Comparison of ENCODE assay signal across 26 mouse cellular contexts in the genomic region with DNA sequence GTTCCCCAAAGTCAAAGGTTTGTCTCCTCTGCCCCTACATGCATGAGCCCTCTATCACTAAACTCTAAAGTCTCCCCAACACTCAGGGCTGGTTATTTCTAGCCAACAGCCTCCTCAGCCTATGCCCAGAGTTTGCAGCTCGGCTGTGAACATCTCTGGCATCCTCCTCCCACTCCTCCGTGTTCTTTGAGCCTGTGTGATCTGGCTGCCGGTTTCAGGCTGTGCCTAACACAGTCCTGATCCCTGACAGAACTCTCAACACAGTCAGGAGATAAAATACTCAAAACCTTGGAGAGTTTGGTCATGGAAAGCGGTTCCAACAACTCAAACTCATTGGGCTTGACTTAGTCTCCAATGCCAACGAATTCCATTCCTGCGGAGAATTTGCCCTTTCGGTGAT. TPM values are rescaled to one million over a fixed set of nuclear protein-coding genes. Genes with fewer than 3 reads are reported as not detected.
DNase-seq lines count a peak whose midpoint lies in the region; ATAC-seq and TF ChIP-seq lines count a peak whose summit lies in the region.
"Had no signal": no experiment of that assay in that cellular context is flagged by ENCODE, and none has a peak within 500 bp of the region (broad histone marks: within the 10 kb centered on the region; RNA-seq: fewer than 3 reads in every experiment).

No protein-coding gene starts in this region.

- no peak overlapping the region for H3K9ac ChIP-seq in midbrain, embryonic 11.5 days (ENCODE audit: low read length)
- no peak overlapping the region for H3K9ac ChIP-seq in midbrain, embryonic 13.5 days (replicated peaks)
- H3K9ac ChIP-seq: embryonic facial prominence, embryonic 13.5 days; forebrain, embryonic 12.5 days; forebrain, postnatal 0 days; heart, embryonic 15.5 days; hindbrain, embryonic 14.5 days had no signal

- no peak overlapping the region for H3K4me3 ChIP-seq in kidney, adult 2 months (ENCODE audit: insufficient read depth, low read depth, low read length)
- H3K4me3 ChIP-seq in midbrain, embryonic 11.5 days (ENCODE audit: low read depth, low read length): no peak overlapping the region
- no peak overlapping the region for H3K4me3 ChIP-seq in midbrain, embryonic 13.5 days (replicated peaks)
- H3K4me3 ChIP-seq in brown adipose tissue, adult 24 weeks (ENCODE audit: insufficient read depth, low read depth, low read length): no peak overlapping the region
- H3K4me3 ChIP-seq: embryonic facial prominence, embryonic 13.5 days; forebrain, embryonic 12.5 days; heart, embryonic 15.5 days; hindbrain, embryonic 10.5 days had no signal

- DNase-seq in frontal cortex, postnatal 36 days (ENCODE audit: low spot score in 2 of 2): no peak
- peak; percentile 27 for DNase-seq in kidney, adult 2 months
- no peak for DNase-seq in kidney, postnatal 4 days
- DNase-seq in midbrain, embryonic 11.5 days (ENCODE audit: low spot score, missing footprints): peak; percentile 10
- DNase-seq in gastrocnemius, postnatal 25 days: no peak
- DNase-seq: B cell, adult 2 months; cerebellum, adult 18-20 months; cerebellum, adult 9-11 months; cerebellum, postnatal 36 days; forebrain, postnatal 0 days had no signal

- no peaks in the 10 kb centered on the region for H3K9me3 ChIP-seq in midbrain, embryonic 11.5 days (ENCODE audit: control insufficient read depth, low read length)
- H3K9me3 ChIP-seq in midbrain, embryonic 13.5 days: no peaks in the 10 kb centered on the region
- H3K9me3 ChIP-seq: embryonic facial prominence, embryonic 13.5 days; forebrain, embryonic 12.5 days; G1E; heart, embryonic 15.5 days; hindbrain, embryonic 10.5 days had no signal

- 61% methylated on average over 7 of the region's 7 CpGs for WGBS in kidney, adult 2 months
- WGBS in midbrain, embryonic 11.5 days: 83% methylated on average over 7 of the region's 7 CpGs
- 84% methylated on average over 7 of the region's 7 CpGs for WGBS in midbrain, embryonic 13.5 days

- no peaks in the 10 kb centered on the region for H3K27me3 ChIP-seq in kidney, adult 2 months (replicated peaks; ENCODE audit: control insufficient read depth, insufficient read depth, low read length)
- no peaks in the 10 kb centered on the region for H3K27me3 ChIP-seq in midbrain, embryonic 11.5 days (ENCODE audit: control insufficient read depth, insufficient read depth, low read length)
- H3K27me3 ChIP-seq in midbrain, embryonic 13.5 days: no peaks in the 10 kb centered on the region
- H3K27me3 ChIP-seq: heart, embryonic 15.5 days had no signal

- H3K4me2 ChIP-seq in midbrain, embryonic 11.5 days: no peak overlapping the region
- H3K4me2 ChIP-seq in midbrain, embryonic 13.5 days (replicated peaks): no peak overlapping the region
- H3K4me2 ChIP-seq: embryonic facial prominence, embryonic 13.5 days; forebrain, embryonic 12.5 days; heart, embryonic 15.5 days; hindbrain, embryonic 14.5 days had no signal

- TF ChIP-seq CTCF in kidney, adult 2 months (conservative IDR thresholded peaks at IDR 0.05; ENCODE audit: insufficient read depth, insufficient read length, low read depth, low read length): no peak

- peaks cover 25% of the 10 kb centered on the region; the same call in 1 of the 2 replicates for H3K4me1 ChIP-seq in kidney, adult 2 months (ENCODE audit: control insufficient read depth, insufficient read depth, low read length)
- no peaks in the 10 kb centered on the region for H3K4me1 ChIP-seq in midbrain, embryonic 11.5 days (ENCODE audit: control insufficient read depth, insufficient read depth, low read length)
- H3K4me1 ChIP-seq in midbrain, embryonic 13.5 days (replicated peaks): 0 out of 2 replicates have a peak, but pooled peaks cover 3% of the 10 kb centered on the region
- H3K4me1 ChIP-seq in brown adipose tissue, adult 24 weeks (ENCODE audit: control insufficient read depth, insufficient read depth, insufficient read length, low read length): peaks cover 8% of the 10 kb centered on the region

- no peak for TF ChIP-seq POLR2A in kidney, adult 2 months (IDR thresholded peaks at IDR 0.05; ENCODE audit: low read depth, low read length)

- no peaks in the 10 kb centered on the region for H3K36me3 ChIP-seq in kidney, adult 2 months (ENCODE audit: control insufficient read depth, insufficient read depth, low read length)
- H3K36me3 ChIP-seq in midbrain, embryonic 11.5 days (ENCODE audit: control insufficient read depth, insufficient read depth, low read length): no peaks in the 10 kb centered on the region
- H3K36me3 ChIP-seq in midbrain, embryonic 13.5 days: no peaks in the 10 kb centered on the region
- H3K36me3 ChIP-seq: embryonic facial prominence, embryonic 13.5 days; forebrain, embryonic 12.5 days; G1E; heart, embryonic 15.5 days; hindbrain, embryonic 10.5 days had no signal

- peak; percentile 94 for ATAC-seq in frontal cortex, adult (ENCODE audit: low TSS enrichment)
- no peak for ATAC-seq in midbrain, embryonic 11.5 days (ENCODE audit: low FRiP score)
- ATAC-seq in midbrain, embryonic 13.5 days: no peak
- ATAC-seq: CD4-positive, CD25-positive, alpha-beta regulatory T cell, adult 4 months; forebrain, postnatal 0 days had no signal

- peak overlapping the region; percentile 86 for H3K27ac ChIP-seq in kidney, adult 2 months (ENCODE audit: insufficient read depth, low read depth, low read length)
- no peak overlapping the region for H3K27ac ChIP-seq in midbrain, embryonic 11.5 days (ENCODE audit: low read depth, low read length)
- no peak overlapping the region for H3K27ac ChIP-seq in midbrain, embryonic 13.5 days
- H3K27ac ChIP-seq in brown adipose tissue, adult 24 weeks (replicated peaks; ENCODE audit: low read depth, low read length): peak overlapping the region; percentile 93
- H3K27ac ChIP-seq: embryonic facial prominence, embryonic 13.5 days; forebrain, embryonic 12.5 days; heart, embryonic 15.5 days; hindbrain, embryonic 10.5 days; hindbrain, embryonic 14.5 days had no signal

RNA-seq across cellular contexts. Expression of gene Dhrs4, which starts 11.4 kb away (rescaled TPM):
- polyA plus RNA-seq in kidney, adult 2 months (2012; rRNA removed): 141 and 173 TPM in 2 replicates
- polyA plus RNA-seq in midbrain, embryonic 11.5 days (2014; fragmentation: Nextera tagmentation; extraction: Ambion mirVana): 33.9 and 34.8 TPM in 2 replicates
- polyA plus RNA-seq in midbrain, embryonic 13.5 days (2015; fragmentation: Nextera tagmentation; extraction: Ambion mirVana): 31.2 and 31.6 TPM in 2 replicates
- polyA plus RNA-seq in brown adipose tissue, adult 24 weeks (2012; ENCODE audit: insufficient read depth, insufficient read length, missing spikeins): 176 and 206 TPM in 2 replicates
- total RNA-seq in gastrocnemius, postnatal 25 days (2021): 10 to 100 TPM; 42.1 to 47.7 TPM

RNA-seq across cellular contexts. Expression of gene Carmil3, which starts 23.3 kb away (rescaled TPM):
- polyA plus RNA-seq in kidney, adult 2 months (2012; rRNA removed): 3.5 and 3.8 TPM in 2 replicates
- 8.6 and 9.7 TPM in 2 replicates for polyA plus RNA-seq in midbrain, embryonic 11.5 days (2014; fragmentation: Nextera tagmentation; extraction: Ambion mirVana)
- 17.0 and 24.5 TPM in 2 replicates for polyA plus RNA-seq in midbrain, embryonic 13.5 days (2015; fragmentation: Nextera tagmentation; extraction: Ambion mirVana)
- polyA plus RNA-seq in brown adipose tissue, adult 24 weeks (2012; ENCODE audit: insufficient read depth, insufficient read length, missing spikeins): 0.48 and 0.54 TPM in 2 replicates
- total RNA-seq in gastrocnemius, postnatal 25 days (2021): under 1 TPM; 0.33 to 0.40 TPM
- polyA plus RNA-seq: CD4-positive, CD25-positive, alpha-beta regulatory T cell, adult 4 months had no signal

RNA-seq across cellular contexts. Expression of gene Cpne6, which starts 43.1 kb away (rescaled TPM):
- 0.11 and 0.22 TPM in 2 replicates for polyA plus RNA-seq in kidney, adult 2 months (2012; rRNA removed)
- polyA plus RNA-seq in midbrain, embryonic 11.5 days (2014; fragmentation: Nextera tagmentation; extraction: Ambion mirVana): 0.23 and 0.26 TPM in 2 replicates
- 0.70 and 0.88 TPM in 2 replicates for polyA plus RNA-seq in midbrain, embryonic 13.5 days (2015; fragmentation: Nextera tagmentation; extraction: Ambion mirVana)
- not detected in 2 replicates for polyA plus RNA-seq in brown adipose tissue, adult 24 weeks (2012; ENCODE audit: insufficient read depth, insufficient read length, missing spikeins)
- total RNA-seq in gastrocnemius, postnatal 25 days (2021): not detected
- total RNA-seq: gastrocnemius, adult 8-10 months; gastrocnemius, postnatal 4 days; heart, postnatal 25 days had no signal
- polyA plus RNA-seq: CD4-positive, CD25-positive, alpha-beta regulatory T cell, adult 4 months had no signal

RNA-seq across cellular contexts. Expression of gene Nrl, which starts 57.7 kb away (rescaled TPM):
- not detected in 2 replicates for polyA plus RNA-seq in kidney, adult 2 months (2012; rRNA removed)
- not detected in 2 replicates for polyA plus RNA-seq in midbrain, embryonic 11.5 days (2014; fragmentation: Nextera tagmentation; extraction: Ambion mirVana)
- polyA plus RNA-seq in midbrain, embryonic 13.5 days (2015; fragmentation: Nextera tagmentation; extraction: Ambion mirVana): 0.08 TPM in 1 of 2 replicates, not detected in the other
- polyA plus RNA-seq in brown adipose tissue, adult 24 weeks (2012; ENCODE audit: insufficient read depth, insufficient read length, missing spikeins): not detected in 2 replicates
- total RNA-seq in gastrocnemius, postnatal 25 days (2021): not detected
- total RNA-seq: adrenal gland, postnatal 10 days; adrenal gland, postnatal 4 days; gastrocnemius, adult 8-10 months; gastrocnemius, postnatal 4 days; heart, adult 8-10 months had no signal
- polyA plus RNA-seq: embryonic facial prominence, embryonic 13.5 days; forebrain, embryonic 12.5 days; G1E; heart, embryonic 15.5 days; hindbrain, embryonic 10.5 days had no signal

Comparison
In these comparisons a context has a peak if more than half of its experiments do, and no peak if none do; other contexts are left out.
1. DNase-seq: peak in kidney, adult 2 months (single experiment) and midbrain, embryonic 11.5 days (single experiment); none in frontal cortex, postnatal 36 days (0 of 2), kidney, postnatal 4 days (0 of 2) and gastrocnemius, postnatal 25 days (single experiment).
2. H3K27ac ChIP-seq: peak in kidney, adult 2 months (single experiment) and brown adipose tissue, adult 24 weeks (single experiment); none in midbrain, embryonic 11.5 days (single experiment) and midbrain, embryonic 13.5 days (single experiment).